ENCODE assay signal across 20 mouse cellular contexts in the genomic region with DNA sequence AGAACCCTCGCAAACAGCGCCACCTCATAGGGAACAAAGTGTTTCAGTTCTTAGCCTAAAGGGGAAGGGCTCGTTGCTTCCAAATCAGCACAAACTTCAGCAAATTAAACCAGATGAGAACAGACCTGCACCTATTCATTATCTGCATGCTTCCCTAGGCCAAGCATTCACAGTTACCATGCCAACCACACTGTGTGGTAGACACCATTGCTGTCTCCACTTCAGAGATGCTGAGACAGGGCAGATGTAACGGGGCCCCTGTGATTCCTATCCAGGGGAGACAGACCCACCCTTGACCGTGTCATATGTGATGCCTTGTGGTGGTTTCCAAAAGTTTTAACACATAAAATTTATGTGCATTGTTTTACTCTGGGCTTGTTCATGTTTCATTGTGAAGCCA. TPM values are rescaled to one million over a fixed set of nuclear protein-coding genes. Genes with fewer than 3 reads are reported as not detected.
DNase-seq lines count a peak whose midpoint lies in the region; ATAC-seq and TF ChIP-seq lines count a peak whose summit lies in the region.
"Had no signal": no experiment of that assay in that cellular context is flagged by ENCODE, and none has a peak within 500 bp of the region (broad histone marks: within the 10 kb centered on the region; RNA-seq: fewer than 3 reads in every experiment).

No protein-coding gene starts in this region.

- H3K4me1 ChIP-seq in heart, embryonic 10.5 days: peaks cover 7% of the 10 kb centered on the region
- H3K4me1 ChIP-seq in neural tube, embryonic 11.5 days (ENCODE audit: control insufficient read depth, insufficient read depth, low read length): peaks cover 8% of the 10 kb centered on the region
- peaks cover 22% of the 10 kb centered on the region for H3K4me1 ChIP-seq in neural tube, embryonic 15.5 days
- H3K4me1 ChIP-seq in hindbrain, embryonic 16.5 days (ENCODE audit: control insufficient read depth, insufficient read depth, low read depth, low read length): peaks cover 9% of the 10 kb centered on the region
- peaks cover 19% of the 10 kb centered on the region for H3K4me1 ChIP-seq in olfactory bulb, adult 2 months (ENCODE audit: control insufficient read depth, insufficient read depth, low read length)
- H3K4me1 ChIP-seq in lung, adult 2 months (ENCODE audit: control insufficient read depth, insufficient read depth, low read length): no peaks in the 10 kb centered on the region
- H3K4me1 ChIP-seq: liver, embryonic 13.5 days had no signal

- TF ChIP-seq POLR2A in olfactory bulb, adult 2 months (IDR thresholded peaks at IDR 0.05; ENCODE audit: insufficient read depth, low read depth, low read length): no peak
- no peak for TF ChIP-seq POLR2A in lung, adult 2 months (IDR thresholded peaks at IDR 0.05; ENCODE audit: borderline replicate concordance, extremely low read depth, low read depth, low read length)

- H3K27ac ChIP-seq in heart, embryonic 10.5 days: no peak overlapping the region
- no peak overlapping the region for H3K27ac ChIP-seq in neural tube, embryonic 11.5 days (ENCODE audit: low read depth, low read length)
- H3K27ac ChIP-seq in neural tube, embryonic 15.5 days (replicated peaks): no peak overlapping the region
- no peak overlapping the region for H3K27ac ChIP-seq in hindbrain, embryonic 16.5 days (ENCODE audit: low read depth, low read length)
- H3K27ac ChIP-seq in olfactory bulb, adult 2 months (ENCODE audit: insufficient read depth, low read depth, low read length): peak overlapping the region; percentile 71
- H3K27ac ChIP-seq: heart, embryonic 13.5 days; limb, embryonic 12.5 days; liver, embryonic 13.5 days; stomach, postnatal 0 days had no signal

- no peaks in the 10 kb centered on the region for H3K9me3 ChIP-seq in heart, embryonic 10.5 days
- no peaks in the 10 kb centered on the region for H3K9me3 ChIP-seq in neural tube, embryonic 11.5 days (ENCODE audit: control insufficient read depth, low read length)
- H3K9me3 ChIP-seq in neural tube, embryonic 15.5 days (replicated peaks): no peaks in the 10 kb centered on the region
- H3K9me3 ChIP-seq in hindbrain, embryonic 16.5 days (ENCODE audit: control insufficient read depth, low read length): no peaks in the 10 kb centered on the region
- H3K9me3 ChIP-seq: heart, embryonic 13.5 days; limb, embryonic 12.5 days; liver, embryonic 13.5 days had no signal

- H3K9ac ChIP-seq in neural tube, embryonic 11.5 days (ENCODE audit: low read length): no peak overlapping the region
- H3K9ac ChIP-seq in neural tube, embryonic 15.5 days (replicated peaks): no peak overlapping the region
- H3K9ac ChIP-seq in hindbrain, embryonic 16.5 days (ENCODE audit: low read depth, low read length): no peak overlapping the region
- H3K9ac ChIP-seq: heart, embryonic 13.5 days; limb, embryonic 12.5 days; liver, embryonic 13.5 days had no signal

- DNase-seq in heart, embryonic 10.5 days (ENCODE audit: low spot score): peak; percentile 70
- no peak for DNase-seq in heart, postnatal 25 days (ENCODE audit: low spot score)
- DNase-seq in neural tube, embryonic 11.5 days (ENCODE audit: low spot score): no peak
- no peak for DNase-seq in lung, adult 2 months
- no peak for DNase-seq in spleen, adult 18-20 months
- DNase-seq: adrenal gland, postnatal 14 days; B cell, adult 2 months; cerebellum, adult 9-10 months; gastrocnemius, postnatal 36 days; heart, postnatal 4 days; liver, embryonic 13.5 days; right cerebral cortex, postnatal 25 days had no signal

- H3K27me3 ChIP-seq in heart, embryonic 10.5 days (ENCODE audit: insufficient read depth, poor library complexity, severe bottlenecking): no peaks in the 10 kb centered on the region
- H3K27me3 ChIP-seq in neural tube, embryonic 11.5 days (ENCODE audit: control insufficient read depth, insufficient read depth, low read length): no peaks in the 10 kb centered on the region
- H3K27me3 ChIP-seq in neural tube, embryonic 15.5 days (replicated peaks): no peaks in the 10 kb centered on the region
- H3K27me3 ChIP-seq in hindbrain, embryonic 16.5 days (replicated peaks; ENCODE audit: control insufficient read depth, insufficient read depth, low read length): no peaks in the 10 kb centered on the region
- H3K27me3 ChIP-seq: heart, embryonic 13.5 days; limb, embryonic 12.5 days; liver, embryonic 13.5 days had no signal

- intact Hi-C loops in heart, postnatal 25 days (cut with DNase I): no loop called here

- H3K4me3 ChIP-seq in heart, embryonic 10.5 days: no peak overlapping the region
- no peak overlapping the region for H3K4me3 ChIP-seq in neural tube, embryonic 11.5 days (ENCODE audit: low read depth, low read length)
- H3K4me3 ChIP-seq in neural tube, embryonic 15.5 days (replicated peaks): no peak overlapping the region
- H3K4me3 ChIP-seq in hindbrain, embryonic 16.5 days (ENCODE audit: low read length): no peak overlapping the region
- no peak overlapping the region for H3K4me3 ChIP-seq in olfactory bulb, adult 2 months (ENCODE audit: insufficient read depth, low read depth, low read length)
- no peak overlapping the region for H3K4me3 ChIP-seq in lung, adult 2 months (replicated peaks; ENCODE audit: extremely low read depth, low read depth, low read length)
- H3K4me3 ChIP-seq: heart, embryonic 13.5 days; limb, embryonic 12.5 days; liver, embryonic 13.5 days had no signal

- H3K4me2 ChIP-seq in neural tube, embryonic 11.5 days (ENCODE audit: low read depth): no peak overlapping the region
- H3K4me2 ChIP-seq in neural tube, embryonic 15.5 days: no peak overlapping the region
- H3K4me2 ChIP-seq in hindbrain, embryonic 16.5 days (ENCODE audit: low read length): no peak overlapping the region
- H3K4me2 ChIP-seq: heart, embryonic 13.5 days; limb, embryonic 12.5 days; liver, embryonic 13.5 days had no signal

- no peak for TF ChIP-seq CTCF in olfactory bulb, adult 2 months (IDR thresholded peaks at IDR 0.05; ENCODE audit: insufficient read depth, low read depth, low read length)
- no peak for TF ChIP-seq CTCF in lung, adult 2 months (IDR thresholded peaks at IDR 0.05; ENCODE audit: insufficient read depth, low read length)

- 83% methylated on average over 5 of the region's 5 CpGs for whole genome bisulfite sequencing in heart, embryonic 10.5 days
- WGBS in neural tube, embryonic 11.5 days: 57% methylated on average over 5 of the region's 5 CpGs
- 45% methylated on average over 5 of the region's 5 CpGs for WGBS in neural tube, embryonic 15.5 days
- WGBS in hindbrain, embryonic 16.5 days: 49% methylated on average over 5 of the region's 5 CpGs
- WGBS in olfactory bulb, adult 2 months: 35% methylated on average over 5 of the region's 5 CpGs
- 85% methylated on average over 5 of the region's 5 CpGs for WGBS in lung, adult 2 months

- peak; percentile 73 for ATAC-seq in neural tube, embryonic 11.5 days (ENCODE audit: insufficient read depth, low FRiP score, low TSS enrichment)
- no peak for ATAC-seq in neural tube, embryonic 15.5 days (ENCODE audit: low FRiP score)
- 0 out of 2 replicates have a peak, but pooled peaks have one; percentile 43 for ATAC-seq in hindbrain, embryonic 16.5 days
- ATAC-seq: intestine, postnatal 0 days had no signal

- H3K36me3 ChIP-seq in heart, embryonic 10.5 days: no peaks in the 10 kb centered on the region
- no peaks in the 10 kb centered on the region for H3K36me3 ChIP-seq in neural tube, embryonic 11.5 days (ENCODE audit: control insufficient read depth, insufficient read depth, low read length)
- H3K36me3 ChIP-seq in neural tube, embryonic 15.5 days: no peaks in the 10 kb centered on the region; the same call in 1 of the 2 replicates
- peaks cover 4% of the 10 kb centered on the region; the same call in 1 of the 2 replicates for H3K36me3 ChIP-seq in hindbrain, embryonic 16.5 days (ENCODE audit: control insufficient read depth, insufficient read depth, low read length)
- H3K36me3 ChIP-seq: heart, embryonic 13.5 days; limb, embryonic 12.5 days; liver, embryonic 13.5 days had no signal

RNA-seq across cellular contexts. Expression of a gene that starts 28.8 kb away (rescaled TPM):
- 4.8 and 7.9 TPM in 2 replicates for polyA plus RNA-seq in heart, embryonic 10.5 days (2016; fragmentation: Nextera tagmentation; extraction: Ambion mirVana)
- 1 to 10 TPM; 6.8 to 8.6 TPM for total RNA-seq in heart, postnatal 25 days (2021)
- 89.0 and 99.0 TPM in 2 replicates for polyA plus RNA-seq in neural tube, embryonic 11.5 days (2014; fragmentation: Nextera tagmentation; extraction: Ambion mirVana)
- 189 and 232 TPM in 2 replicates for polyA plus RNA-seq in neural tube, embryonic 15.5 days (2015; fragmentation: Nextera tagmentation; extraction: Ambion mirVana)
- 234 and 262 TPM in 2 replicates for polyA plus RNA-seq in hindbrain, embryonic 16.5 days (2015; fragmentation: Nextera tagmentation; extraction: Ambion mirVana)
- 265 and 822 TPM in 2 replicates for polyA plus RNA-seq in olfactory bulb, adult 2 months (2012; ENCODE audit: insufficient read depth, insufficient read length, low replicate concordance, missing spikeins)
- 1.6 and 1.9 TPM in 2 replicates for polyA plus RNA-seq in lung, adult 2 months (2012; rRNA removed)
- total RNA-seq: megakaryocyte progenitor cell, adult 5-6 weeks had no signal

Comparison
In these comparisons a context has a peak if more than half of its experiments do, and no peak if none do; other contexts are left out.
1. RNA of a gene that starts 28.8 kb away (polyA plus RNA-seq): 265 to 822 TPM in olfactory bulb, adult 2 months, 234 to 262 TPM in hindbrain, embryonic 16.5 days, 189 to 232 TPM in neural tube, embryonic 15.5 days and 89.0 to 99.0 TPM in neural tube, embryonic 11.5 days; 4.8 to 7.9 TPM in heart, embryonic 10.5 days and 1.6 to 1.9 TPM in lung, adult 2 months; every median in the first group is over 10 times any median in the second.